Mouse (Mus musculus) lung, postnatal 0 days (tissue): ENCODE results near the gene Galc.

Experiments used
- CTCF ChIP-seq: IDR thresholded peaks from 2 replicates; pipeline ENCODE4 v1.5.1; 2016; ENCODE audit warnings: antibody characterized with exemption, mild to moderate bottlenecking
- EP300 ChIP-seq: IDR thresholded peaks from 2 replicates; pipeline ENCODE4 v1.6.1; 2016; ENCODE audit warnings: antibody characterized with exemption, mild to moderate bottlenecking, control low read depth

DNA sequence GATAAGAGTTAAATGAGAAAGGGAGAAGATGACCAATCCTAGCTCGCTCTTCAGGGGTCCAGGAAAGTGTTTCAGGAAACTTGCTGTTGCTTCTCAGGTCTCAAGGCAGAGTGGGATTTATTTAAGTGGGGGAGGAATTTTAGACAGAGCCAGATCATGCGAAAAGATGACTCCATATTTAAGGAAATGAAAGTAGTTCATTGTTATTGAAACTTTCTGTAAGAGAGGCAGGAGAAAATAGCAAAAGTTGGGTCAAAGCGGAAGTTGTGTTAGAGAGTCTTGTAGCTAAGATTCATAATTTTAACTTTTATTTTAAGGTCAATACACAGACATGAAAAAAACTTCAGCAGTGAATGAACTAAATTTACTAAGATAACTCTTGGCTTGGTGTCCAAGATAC is 31.2 kb upstream of the Galc start:
- TF ChIP-seq CTCF: no peak
- no peak for TF ChIP-seq EP300
